Mouse (Mus musculus) MEL (cell line): ENCODE measurements around the gene Atg9b.

Source experiments
- CHD1 ChIP-seq: IDR thresholded peaks from 2 replicates; pipeline ENCODE4 v1.6.1; 2012; ENCODE audit warnings: low read depth, mild to moderate bottlenecking, inconsistent platforms, low read length, improper control_type of control experiment
- CTCF ChIP-seq, 3 experiments: IDR thresholded peaks in 2 of 3; conservative IDR thresholded peaks in 1 of 3; 2 replicates each; pipeline ENCODE4 v1.5.1; 2011 to 2012; ENCODE audit warnings: low read length in 3 of 3, low read depth in 2 of 3, mild to moderate bottlenecking in 2 of 3, improper control_type of control experiment in 1 of 3, inconsistent platforms in 1 of 3, mixed read lengths in 1 of 3, moderate library complexity in 1 of 3; ENCODE audit not compliant: control insufficient read depth in 1 of 3, insufficient read depth in 1 of 3, poor library complexity in 1 of 3, severe bottlenecking in 1 of 3
- E2F4 ChIP-seq: IDR thresholded peaks from 2 replicates; pipeline ENCODE4 v1.6.1; 2011; ENCODE audit warnings: low read depth, low read length, improper control_type of control experiment, borderline replicate concordance
- EP300 ChIP-seq, 2 experiments: IDR thresholded peaks; 2 replicates each; pipeline ENCODE4 v1.6.1; 2011; ENCODE audit warnings: improper control_type of control experiment in 2 of 2, low read length in 2 of 2, low read depth in 1 of 2, mild to moderate bottlenecking in 1 of 2
- MAFK ChIP-seq: IDR thresholded peaks from 2 replicates; pipeline ENCODE4 v1.6.1; 2011; ENCODE audit warnings: low read depth, mild to moderate bottlenecking, low read length, improper control_type of control experiment, borderline replicate concordance
- POLR2A ChIP-seq, 2 experiments: IDR thresholded peaks; 2 replicates each; pipeline ENCODE4 v1.6.1; 2011 to 2012; ENCODE audit warnings: low read length in 2 of 2, mild to moderate bottlenecking in 2 of 2, control low read depth in 1 of 2, improper control_type of control experiment in 1 of 2, low read depth in 1 of 2, moderate library complexity in 1 of 2; ENCODE audit not compliant: control insufficient read depth in 1 of 2, insufficient read depth in 1 of 2, poor library complexity in 1 of 2
- TCF12 ChIP-seq: IDR thresholded peaks from 2 replicates; pipeline ENCODE4 v1.6.1; 2014; ENCODE audit warnings: low read depth, mild to moderate bottlenecking, inconsistent platforms, low read length, improper control_type of control experiment, moderate library complexity
- USF1 ChIP-seq: IDR thresholded peaks from 2 replicates; pipeline ENCODE4 v1.6.1; 2014; ENCODE audit warnings: low read depth, mild to moderate bottlenecking, inconsistent platforms, low read length, improper control_type of control experiment, moderate library complexity

DNA sequence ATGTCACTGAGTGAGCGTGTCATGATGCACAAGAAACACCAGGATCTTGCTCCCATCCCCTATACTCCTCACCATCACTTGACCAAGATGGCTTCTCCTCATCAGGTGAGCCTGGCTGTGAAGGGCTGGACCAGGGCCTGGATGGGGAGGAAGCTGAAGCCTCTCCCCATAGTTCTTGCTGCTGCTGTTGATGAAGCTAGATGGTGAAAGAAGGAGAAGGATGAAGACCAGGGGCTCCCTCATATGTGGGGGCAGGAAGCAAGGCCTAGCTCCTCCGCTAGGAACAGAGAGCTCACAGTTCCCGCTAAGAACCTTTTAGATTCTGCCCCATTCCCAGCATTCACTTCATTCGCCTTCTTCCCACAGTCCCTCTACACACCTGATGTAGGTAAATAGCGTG, 6.6 kb downstream of the Atg9b start:
- no peak for TF ChIP-seq CTCF (IDR thresholded peaks at IDR 0.05 in 2 of 3, conservative IDR thresholded peaks at IDR 0.05 in 1 of 3; ENCODE audit: control insufficient read depth in 1 of 3, insufficient read depth in 1 of 3, low read depth in 2 of 3, low read length in 3 of 3, poor library complexity in 1 of 3, severe bottlenecking in 1 of 3)
- no peak for TF ChIP-seq EP300 (IDR thresholded peaks at IDR 0.05; ENCODE audit: low read depth in 1 of 2, low read length in 2 of 2)
- TF ChIP-seq USF1, result no peak
- TF ChIP-seq MAFK, result no peak
- TF ChIP-seq POLR2A (IDR thresholded peaks at IDR 0.05; ENCODE audit: control insufficient read depth in 1 of 2, insufficient read depth in 1 of 2, low read depth in 1 of 2, low read length in 2 of 2, poor library complexity in 1 of 2), result no peak
- no peak for TF ChIP-seq CHD1
- no peak for TF ChIP-seq E2F4
- TF ChIP-seq TCF12, result no peak
